Comparison of ENCODE assay signal across 8 mouse cellular contexts in genomic region chr10:53750275-53750954, GRCm38 (mm10). TPM values are rescaled to one million over a fixed set of nuclear protein-coding genes. Genes with fewer than 3 reads are reported as not detected.
DNase-seq lines count a peak whose midpoint lies in the region; ATAC-seq and TF ChIP-seq lines count a peak whose summit lies in the region.

No protein-coding gene starts in this region.

- peaks cover 5% of the 10 kb centered on the region; the same call in 1 of the 2 replicates for H3K4me1 ChIP-seq in E14TG2a.4 (replicated peaks; ENCODE audit: low read depth, low read length)
- H3K4me1 ChIP-seq in limb, embryonic 10.5 days: peaks cover 14% of the 10 kb centered on the region
- H3K4me1 ChIP-seq in neural tube, embryonic 12.5 days: no peaks in the 10 kb centered on the region

- no peak for TF ChIP-seq CTCF in gastrocnemius, adult 2 months (IDR thresholded peaks at IDR 0.05)
- no peak for TF ChIP-seq CTCF in E14TG2a.4 (conservative IDR thresholded peaks at IDR 0.05; ENCODE audit: low read length)

- 10% methylated on average over 39 of the region's 39 CpGs for WGBS in limb, embryonic 10.5 days
- WGBS in neural tube, embryonic 12.5 days: 10% methylated on average over 39 of the region's 39 CpGs

- no peak for DNase-seq in gastrocnemius, adult 2 months
- no peak for DNase-seq in gastrocnemius, adult 18-20 months (ENCODE audit: low spot score)
- DNase-seq in embryo, embryonic 11 days: peak; percentile 43
- DNase-seq in limb, embryonic 10.5 days (ENCODE audit: low spot score): peak; percentile 62
- no peak for DNase-seq in spleen, postnatal 14 days (ENCODE audit: low spot score in 2 of 2)

- peak overlapping the region; percentile 74 for H3K4me3 ChIP-seq in gastrocnemius, adult 2 months
- peak overlapping the region; percentile 81 for H3K4me3 ChIP-seq in E14TG2a.4 (replicated peaks; ENCODE audit: low read length)
- H3K4me3 ChIP-seq in limb, embryonic 10.5 days: peak overlapping the region; percentile 78
- peak overlapping the region; percentile 92 for H3K4me3 ChIP-seq in neural tube, embryonic 12.5 days

- peak; percentile 34 for ATAC-seq in hematopoietic stem cell, adult 5-6 weeks (replicated peaks in 1 of 2; ENCODE audit: insufficient read depth in 1 of 2, low FRiP score in 2 of 2, low TSS enrichment in 1 of 2, low read depth in 1 of 2, poor library complexity in 2 of 2, severe bottlenecking in 2 of 2)
- ATAC-seq in neural tube, embryonic 12.5 days (ENCODE audit: low FRiP score, low read depth): peak; percentile 76

- no peak overlapping the region for H3K27ac ChIP-seq in gastrocnemius, adult 2 months
- peak overlapping the region; percentile 83 for H3K27ac ChIP-seq in limb, embryonic 10.5 days
- H3K27ac ChIP-seq in neural tube, embryonic 12.5 days: no peak overlapping the region

- peak overlapping the region; percentile 85 for H3K4me2 ChIP-seq in neural tube, embryonic 12.5 days (replicated peaks)

- no peaks in the 10 kb centered on the region for H3K36me3 ChIP-seq in E14TG2a.4 (ENCODE audit: insufficient read depth, low read length)
- no peaks in the 10 kb centered on the region for H3K36me3 ChIP-seq in limb, embryonic 10.5 days
- no peaks in the 10 kb centered on the region for H3K36me3 ChIP-seq in neural tube, embryonic 12.5 days

- intact Hi-C loops in gastrocnemius, adult 2 months (cut with DNase I): no loop called here

- H3K9me3 ChIP-seq in E14TG2a.4 (ENCODE audit: low read length): peaks cover 10% of the 10 kb centered on the region
- H3K9me3 ChIP-seq in limb, embryonic 10.5 days (replicated peaks): no peaks in the 10 kb centered on the region
- H3K9me3 ChIP-seq in neural tube, embryonic 12.5 days: no peaks in the 10 kb centered on the region

- H3K9ac ChIP-seq in neural tube, embryonic 12.5 days: peak overlapping the region; percentile 82

- peaks cover 45% of the 10 kb centered on the region for H3K27me3 ChIP-seq in E14TG2a.4 (ENCODE audit: insufficient read depth, low read length)
- H3K27me3 ChIP-seq in limb, embryonic 10.5 days (ENCODE audit: low read depth, poor library complexity, severe bottlenecking): peaks cover 33% of the 10 kb centered on the region
- H3K27me3 ChIP-seq in neural tube, embryonic 12.5 days (replicated peaks): no peaks in the 10 kb centered on the region

RNA-seq across cellular contexts. Expression of gene Fam184a, which starts 0.5 kb away (rescaled TPM):
- total RNA-seq in gastrocnemius, adult 2 months (2021): under 1 TPM; 0.28 to 0.31 TPM
- under 1 TPM; 0.30 to 0.43 TPM for total RNA-seq in gastrocnemius, adult 18-20 months (2021)
- 11.9 and 17.8 TPM in 2 replicates for total RNA-seq in hematopoietic stem cell, adult 5-6 weeks (2017)
- polyA plus RNA-seq in limb, embryonic 10.5 days (2016; fragmentation: Nextera tagmentation; extraction: Ambion mirVana): 2.0 and 2.9 TPM in 2 replicates
- 8.5 TPM in 2 replicates for polyA plus RNA-seq in neural tube, embryonic 12.5 days (2016; fragmentation: Nextera tagmentation; extraction: Ambion mirVana)

Comparison
In these comparisons a context has a peak if more than half of its experiments do, and no peak if none do; other contexts are left out.
1. DNase-seq: peak in embryo, embryonic 11 days (single experiment) and limb, embryonic 10.5 days (single experiment); none in gastrocnemius, adult 2 months (single experiment), gastrocnemius, adult 18-20 months (single experiment) and spleen, postnatal 14 days (0 of 2).
2. Peak in every context shown above with its lines, with median percentiles within 50 percentile points of each other: H3K4me3 ChIP-seq.